Mouse (Mus musculus): Measurements from ENCODE around the gene Wipf2.
A peak's percentile ranks its signal among the peaks of the same experiment; 100 is the strongest.
"Not testable (repeated sequence)": the region's sequence is repeated elsewhere in the genome, so short reads cannot be mapped to it uniquely, and the experiment has no call there.

The Wipf2 gene

GRCm38 (mm10) chr11:98910415-98910814 lies 47.0 kb downstream of the Wipf2 start:
- no peak for DNase-seq (ENCODE audit: low read depth)

- no peak for DNase-seq (ENCODE audit: low read depth)
These were observed 48.1 kb downstream of the Wipf2 start for GRCm38 (mm10) chr11:98911498-98911897.

GRCm38 (mm10) chr11:98914196-98914595 lies 50.8 kb downstream of the Wipf2 start:
- DNase-seq (ENCODE audit: low read depth): no peak

- peak; percentile 67 for DNase-seq (ENCODE audit: low read depth)
These were observed 52.9 kb downstream of the Wipf2 start for GRCm38 (mm10) chr11:98916376-98916775.

- peak; percentile 13 for DNase-seq (ENCODE audit: low read depth)
These were observed 54.1 kb downstream of the Wipf2 start for GRCm38 (mm10) chr11:98917428-98918005.

- DNase-seq (ENCODE audit: low read depth): peak; percentile 69
These were observed 54.8 kb downstream of the Wipf2 start for GRCm38 (mm10) chr11:98918231-98918630.

- peak; percentile 12 for DNase-seq (ENCODE audit: low read depth)
These were observed 55.6 kb downstream of the Wipf2 start for GRCm38 (mm10) chr11:98919009-98919408.

GRCm38 (mm10) chr11:98921813-98922212 lies 58.4 kb downstream of the Wipf2 start:
- DNase-seq (ENCODE audit: low read depth): not testable (repeated sequence)

GRCm38 (mm10) chr11:98922307-98922706 lies 58.9 kb downstream of the Wipf2 start:
- DNase-seq (ENCODE audit: low read depth): peak; percentile 83

GRCm38 (mm10) chr11:98922851-98923711 lies 59.6 kb downstream of the Wipf2 start:
- peak; percentile 16 for DNase-seq (ENCODE audit: low read depth)

GRCm38 (mm10) chr11:98924633-98925175 lies 61.3 kb downstream of the Wipf2 start:
- DNase-seq (ENCODE audit: low read depth): no peak

- peak; percentile 43 for DNase-seq (ENCODE audit: low read depth)
These were observed 61.9 kb downstream of the Wipf2 start for GRCm38 (mm10) chr11:98925265-98925721.

GRCm38 (mm10) chr11:98925868-98926311 lies 62.5 kb downstream of the Wipf2 start:
- peak; percentile 30 for DNase-seq (ENCODE audit: low read depth)

- peak; percentile 21 for DNase-seq (ENCODE audit: low read depth)
These were observed 63.1 kb downstream of the Wipf2 start for GRCm38 (mm10) chr11:98926553-98926952.

GRCm38 (mm10) chr11:98927438-98928076 lies 64.1 kb downstream of the Wipf2 start, which contains the start of gene Rara:
Gene Rara (plus strand): TSS chr11:98927818.
- DNase-seq (ENCODE audit: low read depth): peak; percentile 50

GRCm38 (mm10) chr11:98928186-98928893 lies 64.9 kb downstream of the Wipf2 start:
- DNase-seq (ENCODE audit: low read depth): no peak

GRCm38 (mm10) chr11:98929503-98929902 lies 66.1 kb downstream of the Wipf2 start:
- no peak for DNase-seq (ENCODE audit: low read depth)

GRCm38 (mm10) chr11:98930127-98930601 lies 66.7 kb downstream of the Wipf2 start:
- DNase-seq (ENCODE audit: low read depth): no peak

- DNase-seq (ENCODE audit: low read depth): no peak
These were observed 67.5 kb downstream of the Wipf2 start for GRCm38 (mm10) chr11:98930773-98931512.

- DNase-seq (ENCODE audit: low read depth): no peak
These were observed 68.3 kb downstream of the Wipf2 start for GRCm38 (mm10) chr11:98931513-98932292.
